Mouse (Mus musculus) bone marrow macrophage, adult 2 months (primary cell): Measurements from ENCODE around the gene Camkk1. TPM values are rescaled to one million over a fixed set of nuclear protein-coding genes. Genes with fewer than 3 reads are reported as not detected.

ENCODE experiments used
- H3K27ac ChIP-seq: 2 replicates; pipeline ENCODE4 v1.5.1; 2012; ENCODE audit warnings: low read depth, low read length; ENCODE audit not compliant: insufficient read depth
- H3K4me1 ChIP-seq: 2 replicates; pipeline ENCODE4 v1.6.1; 2012; ENCODE audit warnings: low read length; ENCODE audit not compliant: control insufficient read depth, insufficient read depth
- H3K4me3 ChIP-seq: 2 replicates; pipeline ENCODE4 v1.5.1; 2012; ENCODE audit warnings: mild to moderate bottlenecking, low read length, moderate library complexity; ENCODE audit not compliant: insufficient read depth
- CTCF ChIP-seq: IDR thresholded peaks from 2 replicates; pipeline ENCODE4 v1.5.1; 2012; ENCODE audit warnings: low read depth, mild to moderate bottlenecking, low read length, moderate library complexity
- POLR2A ChIP-seq: IDR thresholded peaks from 2 replicates; pipeline ENCODE4 v1.6.1; 2012; ENCODE audit warnings: mild to moderate bottlenecking, low read depth, low read length, borderline replicate concordance
- polyA plus RNA-seq: library from polyadenylated mRNA; stranded (reverse); fragments of >200 nt; gene quantifications from 2 replicates; pipeline ENCODE4 v1.2.4, GENCODE M21; 2012; ENCODE audit not compliant: missing spikeins, insufficient read depth, insufficient read length

Gene Camkk1
- polyA plus RNA-seq, 1 experiment: not detected

GRCm38 (mm10) chr11:73057701-73058100 is 38.9 kb downstream of the Camkk1 start:
- Histone ChIP-seq H3K4me1 (no peaks in the 10 kb centered on the region), H3K27ac (no peak overlapping the region), H3K4me3 (no peak overlapping the region)
- no peak for TF ChIP-seq CTCF
- no peak for TF ChIP-seq POLR2A

DNA sequence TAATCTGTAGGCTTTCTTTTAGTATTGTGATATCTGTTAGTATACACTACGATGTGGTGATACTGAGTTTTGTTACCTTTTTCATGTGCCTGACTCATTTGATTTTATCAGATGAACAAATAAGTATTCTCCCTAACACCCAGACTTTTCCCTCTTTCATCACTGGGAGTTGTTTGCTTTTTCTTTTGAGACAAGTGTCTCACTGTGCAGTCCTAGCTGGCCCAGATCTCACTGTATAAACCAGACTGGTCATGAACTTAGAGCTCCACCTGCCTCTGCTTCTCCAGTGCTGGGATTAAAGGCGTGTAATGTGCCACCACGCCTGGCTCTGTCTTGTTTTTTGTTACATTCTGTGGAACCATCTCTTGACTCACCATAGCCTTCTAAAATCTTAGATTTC is 40.8 kb downstream of the Camkk1 start:
- no peak for TF ChIP-seq POLR2A
- no peak for TF ChIP-seq CTCF
- Histone ChIP-seq H3K4me1 (no peaks in the 10 kb centered on the region), H3K4me3 (no peak overlapping the region)

DNA sequence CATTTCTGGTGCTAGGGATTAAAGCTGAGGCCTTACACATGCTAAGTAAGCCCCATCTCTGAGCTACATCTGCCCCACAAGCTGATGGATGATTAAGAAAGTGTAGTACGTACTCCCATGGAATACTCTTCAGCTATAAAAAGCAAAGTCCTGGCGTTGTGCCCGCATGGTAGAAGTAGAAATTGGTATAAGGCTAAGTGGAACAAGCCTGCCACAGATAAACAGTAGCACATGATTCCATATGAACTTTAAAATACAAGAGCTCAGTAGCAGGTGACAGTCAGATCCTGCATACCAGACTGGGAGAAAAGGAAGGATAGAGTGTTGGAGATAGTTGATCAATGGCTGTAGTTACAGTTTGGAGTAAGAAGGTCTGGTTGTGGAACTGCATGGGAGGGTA is 42.6 kb downstream of the Camkk1 start:
- TF ChIP-seq CTCF: no peak
- no peak for TF ChIP-seq POLR2A
- no peak overlapping the region for H3K27ac ChIP-seq
- no peaks in the 10 kb centered on the region for H3K4me1 ChIP-seq

More for the DNA sequence above, 40.8 kb downstream of the Camkk1 start:
- no peak overlapping the region for H3K27ac ChIP-seq

DNA sequence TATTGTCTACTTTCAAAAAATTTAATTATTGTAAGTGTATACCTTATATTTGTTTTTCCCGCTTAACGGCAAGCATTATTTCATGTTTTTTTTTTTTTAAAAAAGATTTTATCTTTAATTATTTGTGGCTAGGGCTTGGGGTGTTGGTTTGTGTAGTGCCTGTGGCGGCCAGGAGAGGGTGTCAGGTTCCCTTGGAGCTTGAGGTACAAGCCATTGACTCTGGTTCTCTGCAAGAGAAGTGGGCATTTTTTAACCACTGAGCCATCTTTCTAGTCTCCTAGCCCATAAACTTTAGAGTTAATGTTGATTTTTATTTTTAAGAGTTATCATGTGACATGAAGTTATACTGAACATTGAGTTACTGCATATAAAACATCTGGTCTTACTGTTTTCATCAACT is 53.0 kb downstream of the Camkk1 start:
- Histone ChIP-seq H3K27ac (no peak overlapping the region), H3K4me3 (no peak overlapping the region), H3K4me1 (no peaks in the 10 kb centered on the region)
- no peak for TF ChIP-seq CTCF
- TF ChIP-seq POLR2A: no peak

More for the DNA sequence above, 42.6 kb downstream of the Camkk1 start:
- no peak overlapping the region for H3K4me3 ChIP-seq

- Histone ChIP-seq H3K27ac (no peak overlapping the region), H3K4me1 (no peaks in the 10 kb centered on the region), H3K4me3 (no peak overlapping the region)
- no peak for TF ChIP-seq CTCF
- TF ChIP-seq POLR2A: no peak
Observed at GRCm38 (mm10) chr11:73076295-73076694, 57.5 kb downstream of the Camkk1 start.

DNA sequence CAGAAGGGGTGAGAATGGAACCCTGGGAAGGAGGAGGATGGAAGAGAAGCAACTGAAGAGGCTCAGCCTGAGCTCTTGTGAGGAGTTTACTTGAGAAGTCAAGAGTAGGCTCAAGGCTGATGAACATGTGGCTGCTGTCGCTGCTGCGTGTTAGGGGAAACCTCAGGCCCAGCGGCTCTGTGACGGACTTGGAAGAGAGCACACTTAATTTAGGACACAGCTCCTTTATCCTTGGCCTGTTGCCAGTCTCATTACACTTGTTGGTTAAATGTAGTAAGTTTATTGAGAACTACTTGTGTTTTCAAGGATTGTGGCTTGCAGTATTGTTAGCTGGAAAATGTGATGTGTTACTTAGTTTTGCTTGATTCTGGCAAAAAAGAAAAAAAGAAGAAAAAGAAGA is 57.9 kb downstream of the Camkk1 start:
- Histone ChIP-seq H3K4me3 (no peak overlapping the region), H3K4me1 (no peaks in the 10 kb centered on the region), H3K27ac (no peak overlapping the region)
- TF ChIP-seq CTCF (no peak), POLR2A (no peak)

- Histone ChIP-seq H3K27ac (no peak overlapping the region), H3K4me3 (no peak overlapping the region), H3K4me1 (no peaks in the 10 kb centered on the region)
- TF ChIP-seq POLR2A (no peak), CTCF (no peak)
Observed at GRCm38 (mm10) chr11:73077211-73077720, 58.5 kb downstream of the Camkk1 start.

- TF ChIP-seq POLR2A (no peak), CTCF (no peak)
- Histone ChIP-seq H3K4me3 (no peak overlapping the region), H3K4me1 (no peaks in the 10 kb centered on the region), H3K27ac (no peak overlapping the region)
Observed at GRCm38 (mm10) chr11:73078615-73079014, 59.8 kb downstream of the Camkk1 start.

DNA sequence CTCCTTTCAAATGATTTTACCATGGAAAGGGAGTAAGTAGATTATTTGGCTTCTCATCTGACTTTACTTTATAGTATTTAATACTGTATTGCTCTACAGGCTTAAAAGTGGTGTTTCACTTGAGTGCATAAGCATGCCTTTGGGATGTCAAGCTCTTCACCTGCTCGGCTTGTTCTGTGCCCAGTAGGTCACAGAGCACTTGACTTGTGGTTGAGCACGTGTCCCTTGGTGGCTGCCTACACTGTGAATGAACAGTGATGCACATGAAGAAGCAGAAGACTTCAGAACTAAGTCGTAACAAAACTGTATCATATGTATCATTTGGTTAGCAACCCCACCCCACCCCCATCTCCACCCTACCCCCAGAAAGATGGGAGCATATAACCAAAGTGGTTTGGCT is 61.5 kb downstream of the Camkk1 start:
- Histone ChIP-seq H3K4me3 (no peak overlapping the region), H3K4me1 (peaks cover 15% of the 10 kb centered on the region)
- TF ChIP-seq CTCF: no peak
- TF ChIP-seq POLR2A: no peak

GRCm38 (mm10) chr11:73084303-73084702 is 65.5 kb downstream of the Camkk1 start:
- no peak overlapping the region for H3K27ac ChIP-seq
- TF ChIP-seq CTCF (no peak), POLR2A (no peak)
- peaks cover 26% of the 10 kb centered on the region for H3K4me1 ChIP-seq
- no peak overlapping the region for H3K4me3 ChIP-seq

More for the DNA sequence above, 61.5 kb downstream of the Camkk1 start:
- H3K27ac ChIP-seq: no peak overlapping the region

- Histone ChIP-seq H3K4me1 (peaks cover 26% of the 10 kb centered on the region), H3K27ac (no peak overlapping the region), H3K4me3 (no peak overlapping the region)
- TF ChIP-seq POLR2A: no peak
- TF ChIP-seq CTCF: no peak
Observed at GRCm38 (mm10) chr11:73084804-73085231, 66.0 kb downstream of the Camkk1 start.
